Mouse (Mus musculus) hindbrain, embryonic 15.5 days (tissue): ENCODE measurements around the gene Lrg1. TPM values are rescaled to one million over a fixed set of nuclear protein-coding genes. Genes with fewer than 3 reads are reported as not detected.
A peak's percentile ranks its signal among the peaks of the same experiment; 100 is the strongest.
"Not testable (repeated sequence)": the region's sequence is repeated elsewhere in the genome, so short reads cannot be mapped to it uniquely, and the experiment has no call there.

Experiments used
- ATAC-seq: fragments of 200-750 bp; cut with Nextera tagmentation; 2 replicates; pipeline ENCODE4 v1.8.0; 2017; ENCODE audit warnings: low read depth, moderate number of reproducible peaks, moderate TSS enrichment; ENCODE audit not compliant: low FRiP score
- H3K27ac ChIP-seq: fragments of 300-500 bp; sonication (generic); replicated peaks from 2 replicates; pipeline ENCODE4 v1.5.1; 2015; ENCODE audit warnings: mild to moderate bottlenecking, inconsistent platforms
- H3K27me3 ChIP-seq: fragments of 300-500 bp; sonication (generic); 2 replicates; pipeline ENCODE4 v1.6.1; 2015; ENCODE audit warnings: control low read depth, inconsistent platforms
- H3K36me3 ChIP-seq: fragments of 300-500 bp; sonication (generic); 2 replicates; pipeline ENCODE4 v1.6.1; 2015; ENCODE audit warnings: control low read depth, inconsistent platforms
- H3K4me1 ChIP-seq: fragments of 300-500 bp; sonication (generic); replicated peaks from 2 replicates; pipeline ENCODE4 v1.6.1; 2015; ENCODE audit warnings: control low read depth, inconsistent platforms
- H3K4me2 ChIP-seq: fragments of 300-500 bp; sonication (generic); 2 replicates; pipeline ENCODE4 v1.6.1; 2015; ENCODE audit warnings: moderate library complexity, mild to moderate bottlenecking, inconsistent platforms
- H3K4me3 ChIP-seq: fragments of 300-500 bp; sonication (generic); 2 replicates; pipeline ENCODE4 v1.5.1; 2015; ENCODE audit warnings: mild to moderate bottlenecking, inconsistent platforms
- H3K9ac ChIP-seq: fragments of 300-500 bp; sonication (generic); 2 replicates; pipeline ENCODE4 v1.6.1; 2015; ENCODE audit warnings: inconsistent platforms
- H3K9me3 ChIP-seq: fragments of 300-500 bp; sonication (generic); 2 replicates; pipeline ENCODE4 v1.6.1; 2016; ENCODE audit warnings: control low read depth, inconsistent platforms
- WGBS: fragments of 180-500 bp; shearing (Covaris S2); methylation state at CpG from one replicate; pipeline ENCODE4 v1.1.7; 2015; 5-methylcytosine and 5-hydroxymethylcytosine counted together
- polyA plus RNA-seq: library from polyadenylated mRNA; unstranded; fragments of >200 nt; fragmentation: Nextera tagmentation; extraction: Ambion mirVana; gene quantifications from 2 replicates; pipeline ENCODE4 v1.2.1, GENCODE M21; 2015

Lrg1 gene
- polyA plus RNA-seq, 1 experiment from 2014 or later = 0.62 TPM

DNA sequence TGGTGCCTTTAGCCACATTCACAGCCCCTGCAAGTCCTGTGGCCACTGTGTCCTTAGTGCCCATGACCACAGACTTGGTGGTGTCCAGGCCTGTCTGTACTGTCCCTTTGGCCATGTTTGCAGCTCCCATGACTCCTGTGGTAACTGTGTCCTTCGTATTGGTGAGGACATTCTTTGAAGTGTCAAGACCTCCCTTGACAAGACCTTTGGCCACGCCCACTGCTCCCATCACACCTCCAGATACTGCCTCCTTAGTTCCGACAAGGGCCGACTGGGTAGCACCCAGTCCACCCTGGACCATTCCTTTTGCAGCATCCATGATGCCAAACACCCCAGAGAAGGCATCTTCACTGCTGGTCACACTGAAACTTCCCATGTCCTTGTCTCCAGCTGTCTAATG, 14.8 kb downstream of the Lrg1 start:
- Histone ChIP-seq H3K27me3 (no peaks in the 10 kb centered on the region), H3K4me3 (no peak overlapping the region), H3K4me2 (no peak overlapping the region), H3K27ac (no peak overlapping the region), H3K9me3 (no peaks in the 10 kb centered on the region), H3K4me1 (no peaks in the 10 kb centered on the region), H3K9ac (no peak overlapping the region), H3K36me3 (peaks cover 11% of the 10 kb centered on the region; the same call in 1 of the 2 replicates)
- 86% methylated on average over 4 of the region's 4 CpGs for WGBS
- ATAC-seq = no peak

DNA sequence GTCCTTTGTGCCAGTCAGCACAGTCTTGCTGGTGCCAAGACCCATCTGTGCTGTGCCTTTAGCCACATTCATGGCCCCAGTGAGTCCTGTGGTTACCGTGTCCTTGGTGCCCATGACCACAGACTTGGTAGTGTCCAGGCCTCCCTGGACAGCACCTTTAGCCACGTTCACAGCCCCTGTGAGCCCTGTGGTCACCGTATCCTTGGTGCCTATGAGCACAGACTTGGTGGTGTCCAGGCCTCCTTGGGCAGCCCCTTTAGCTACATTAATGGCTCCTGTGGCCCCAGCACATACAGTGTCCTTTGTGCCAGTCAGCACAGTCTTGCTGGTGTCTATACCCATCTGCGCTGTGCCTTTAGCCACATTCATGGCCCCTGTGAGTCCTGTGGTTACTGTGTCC, 15.4 kb downstream of the Lrg1 start:
- not testable (repeated sequence) for H3K4me3 ChIP-seq, H3K9me3 ChIP-seq, H3K4me2 ChIP-seq, H3K9ac ChIP-seq, ATAC-seq, H3K4me1 ChIP-seq, H3K27me3 ChIP-seq, H3K27ac ChIP-seq
- H3K36me3 ChIP-seq = peaks cover 12% of the 10 kb centered on the region; the same call in 1 of the 2 replicates
- WGBS = 96% methylated on average over 4 of the region's 4 CpGs

DNA sequence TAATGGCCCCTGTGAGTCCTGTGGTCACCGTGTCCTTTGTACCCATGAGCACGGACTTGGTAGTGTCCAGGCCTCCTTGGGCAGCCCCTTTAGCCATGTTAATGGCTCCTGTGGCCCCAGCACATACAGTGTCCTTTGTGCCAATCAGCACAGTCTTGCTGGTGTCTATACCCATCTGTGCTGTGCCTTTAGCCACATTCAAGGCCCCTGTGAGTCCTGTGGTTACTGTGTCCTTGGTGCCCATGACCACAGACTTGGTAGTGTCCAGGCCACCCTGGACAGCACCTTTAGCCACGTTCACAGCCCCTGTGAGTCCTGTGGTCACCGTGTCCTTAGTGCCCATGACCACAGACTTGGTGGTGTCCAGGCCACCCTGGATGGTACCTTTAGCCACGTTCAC, 17.0 kb downstream of the Lrg1 start:
- not testable (repeated sequence) for H3K4me2 ChIP-seq, H3K4me3 ChIP-seq, ATAC-seq, H3K27me3 ChIP-seq, H3K9ac ChIP-seq, H3K4me1 ChIP-seq, H3K9me3 ChIP-seq, H3K27ac ChIP-seq
- 91% methylated on average over 3 of the region's 5 CpGs for WGBS
- H3K36me3 ChIP-seq = peaks cover 26% of the 10 kb centered on the region

DNA sequence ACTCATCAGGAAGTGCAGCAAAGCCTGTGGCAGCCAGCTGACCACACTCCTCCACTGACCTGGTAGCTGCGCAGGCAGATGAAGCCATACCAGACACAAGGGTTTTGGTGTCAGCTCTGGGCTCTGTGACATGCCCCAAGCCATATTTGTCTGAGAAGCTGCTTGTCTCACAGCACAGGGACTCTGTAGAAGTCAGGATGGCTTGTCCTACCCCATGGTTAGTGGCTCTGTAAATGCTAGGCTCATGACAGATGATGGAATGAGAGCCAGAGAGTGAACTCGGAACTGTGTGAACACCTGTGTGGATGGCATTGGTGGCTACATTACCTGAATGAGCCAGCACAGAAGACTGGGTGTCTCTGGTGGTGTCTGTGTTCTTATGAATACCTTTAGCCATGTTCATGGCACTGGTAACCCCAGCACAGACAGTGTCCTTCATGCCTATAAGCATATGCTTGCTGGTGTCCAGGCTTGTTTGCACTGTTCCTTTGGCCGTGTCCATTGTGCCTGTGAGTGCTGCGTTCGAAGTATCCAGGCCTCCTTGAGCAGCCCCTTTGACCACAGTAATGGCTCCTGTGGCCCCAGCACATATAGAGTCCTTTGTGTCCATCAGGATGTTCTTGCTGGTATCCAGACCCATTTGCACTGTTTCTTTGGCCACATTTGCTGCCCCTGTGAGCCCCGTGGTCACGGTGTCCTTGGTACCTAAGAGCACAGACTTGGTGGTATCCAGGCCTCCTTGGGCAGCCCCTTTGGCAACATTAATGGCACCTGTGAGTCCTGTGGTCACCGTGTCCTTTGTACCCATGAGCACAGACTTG, 18.1 kb downstream of the Lrg1 start:
- Histone ChIP-seq H3K36me3 (peaks cover 35% of the 10 kb centered on the region), H3K9me3 (no peaks in the 10 kb centered on the region), H3K27ac (no peak overlapping the region), H3K4me3 (no peak overlapping the region), H3K9ac (no peak overlapping the region), H3K27me3 (no peaks in the 10 kb centered on the region), H3K4me1 (no peaks in the 10 kb centered on the region), H3K4me2 (no peak overlapping the region)
- 94% methylated on average over 8 of the region's 8 CpGs for WGBS
- ATAC-seq = no peak

DNA sequence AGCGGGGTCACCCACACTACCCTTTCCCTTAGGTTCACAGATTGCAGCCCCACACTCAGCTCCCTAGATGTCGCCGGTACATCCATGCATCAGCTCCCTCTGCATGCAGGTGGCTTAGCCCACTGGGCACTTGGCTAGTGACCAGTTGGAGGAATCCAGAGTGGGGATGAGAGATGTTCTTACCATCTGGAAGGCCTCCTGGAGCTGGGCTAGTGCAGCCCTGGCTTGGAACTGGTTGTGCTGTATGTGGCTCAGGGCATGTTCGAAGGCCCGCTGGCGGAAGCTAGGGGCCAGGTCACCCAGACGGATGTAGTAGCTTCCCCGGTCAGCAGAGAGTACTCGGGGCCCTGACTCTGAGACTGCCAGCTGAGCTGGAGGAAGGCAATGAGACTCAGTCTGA, 18.9 kb downstream of the Lrg1 start:
- Histone ChIP-seq H3K36me3 (peaks cover 43% of the 10 kb centered on the region), H3K4me1 (no peaks in the 10 kb centered on the region), H3K27ac (no peak overlapping the region), H3K27me3 (no peaks in the 10 kb centered on the region), H3K9ac (no peak overlapping the region), H3K9me3 (no peaks in the 10 kb centered on the region), H3K4me3 (no peak overlapping the region), H3K4me2 (no peak overlapping the region)
- ATAC-seq = no peak
- 94% methylated on average over 9 of the region's 9 CpGs for WGBS

DNA sequence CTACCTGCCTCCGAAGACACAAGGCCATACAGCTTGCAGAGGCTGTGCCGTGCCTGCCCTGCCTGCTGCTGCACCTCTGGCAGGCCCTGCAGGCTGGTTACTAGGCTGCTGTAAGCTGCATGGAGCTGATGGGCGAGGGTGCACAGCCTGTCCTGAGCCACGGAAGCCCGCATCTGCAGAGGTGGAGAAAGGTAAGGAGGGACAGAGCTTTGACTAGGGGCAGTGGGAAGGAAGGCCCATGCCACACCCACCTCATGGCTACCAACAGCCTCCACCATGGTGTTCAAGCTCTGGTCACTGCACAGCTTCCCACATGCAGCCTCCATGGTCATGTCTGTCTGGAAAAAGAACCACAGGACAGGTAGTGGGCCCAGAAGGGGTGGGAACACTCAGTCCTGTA, 19.6 kb downstream of the Lrg1 start:
- no peaks in the 10 kb centered on the region for H3K9me3 ChIP-seq
- no peak overlapping the region for H3K4me3 ChIP-seq
- H3K9ac ChIP-seq = no peak overlapping the region
- ATAC-seq = no peak
- no peak overlapping the region for H3K27ac ChIP-seq
- no peaks in the 10 kb centered on the region for H3K27me3 ChIP-seq
- WGBS = 97% methylated on average over 5 of the region's 5 CpGs
- H3K4me1 ChIP-seq = no peaks in the 10 kb centered on the region
- no peak overlapping the region for H3K4me2 ChIP-seq
- H3K36me3 ChIP-seq = peaks cover 50% of the 10 kb centered on the region

DNA sequence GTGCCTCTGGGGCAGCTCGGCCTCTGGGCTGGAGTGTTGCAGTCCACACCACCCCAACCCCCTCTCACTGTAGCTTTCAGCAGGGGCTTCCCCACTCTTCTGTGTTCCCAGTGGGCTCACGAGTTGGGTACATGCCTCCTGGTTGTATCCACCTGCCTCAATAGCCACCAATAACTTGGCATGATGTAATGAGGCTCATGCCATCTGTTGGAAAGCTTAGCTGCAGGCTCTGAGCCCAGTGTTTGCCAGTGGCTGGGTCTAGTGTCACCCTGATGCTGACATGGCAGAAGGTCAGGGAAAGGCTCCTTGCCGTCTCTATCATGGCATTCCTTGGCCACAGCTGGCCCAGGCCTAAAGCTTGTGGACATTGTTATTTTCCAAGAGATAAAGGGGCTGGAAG, 21.0 kb downstream of the Lrg1 start:
- H3K9ac ChIP-seq = no peak overlapping the region
- no peak for ATAC-seq
- H3K9me3 ChIP-seq = no peaks in the 10 kb centered on the region
- no peaks in the 10 kb centered on the region for H3K27me3 ChIP-seq
- no peak overlapping the region for H3K27ac ChIP-seq
- peaks cover 64% of the 10 kb centered on the region for H3K36me3 ChIP-seq
- H3K4me2 ChIP-seq = no peak overlapping the region
- H3K4me1 ChIP-seq = no peaks in the 10 kb centered on the region
- H3K4me3 ChIP-seq = no peak overlapping the region
- whole genome bisulfite sequencing = 94% methylated on average over 3 of the region's 3 CpGs

DNA sequence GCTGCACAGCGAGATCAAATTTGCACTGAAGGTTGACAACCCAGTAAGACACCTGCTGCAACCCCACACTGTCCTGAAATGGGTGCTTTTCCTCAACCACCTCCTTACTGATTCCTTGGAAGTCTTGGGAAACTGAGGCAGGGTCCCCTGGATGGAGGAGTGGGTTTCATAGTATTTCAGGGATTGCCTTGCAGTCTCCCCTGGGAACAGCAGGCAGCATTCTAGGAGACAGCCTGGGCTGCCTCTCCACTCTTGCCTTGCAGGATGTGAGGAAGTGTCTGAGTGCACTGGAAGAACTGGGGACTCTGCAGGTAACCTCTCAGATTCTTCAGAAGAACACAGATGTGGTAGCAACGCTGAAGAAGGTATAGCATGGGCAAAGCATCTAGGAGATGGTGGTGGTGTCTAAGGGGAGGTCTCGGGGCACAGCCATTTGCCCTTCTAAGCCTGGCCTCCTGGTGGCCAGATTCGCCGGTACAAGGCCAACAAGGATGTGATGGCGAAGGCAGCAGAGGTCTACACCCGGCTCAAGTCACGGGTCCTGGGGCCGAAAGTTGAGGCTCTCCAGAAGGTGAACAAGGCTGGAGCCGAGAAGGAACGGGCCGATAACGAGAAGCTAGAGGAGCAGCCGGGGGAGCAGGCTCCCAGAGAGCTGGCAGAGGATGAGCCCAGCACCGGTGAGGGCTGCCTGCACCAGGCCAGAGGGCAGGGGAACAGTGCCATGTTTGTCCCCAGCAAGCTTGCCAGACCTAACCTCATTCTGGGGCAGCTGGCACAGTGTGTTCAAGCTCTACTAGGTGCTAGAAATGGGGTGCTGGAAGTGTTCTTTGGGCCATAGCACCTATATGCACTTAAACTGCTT, 22.9 kb downstream of the Lrg1 start:
- no peak overlapping the region for H3K4me2 ChIP-seq
- no peak overlapping the region for H3K27ac ChIP-seq
- H3K4me1 ChIP-seq = no peaks in the 10 kb centered on the region
- H3K9me3 ChIP-seq = no peaks in the 10 kb centered on the region
- H3K9ac ChIP-seq = no peak overlapping the region
- H3K27me3 ChIP-seq = no peaks in the 10 kb centered on the region
- H3K36me3 ChIP-seq = peaks cover 74% of the 10 kb centered on the region
- WGBS = 93% methylated on average over 15 of the region's 15 CpGs
- no peak overlapping the region for H3K4me3 ChIP-seq
- ATAC-seq = no peak

DNA sequence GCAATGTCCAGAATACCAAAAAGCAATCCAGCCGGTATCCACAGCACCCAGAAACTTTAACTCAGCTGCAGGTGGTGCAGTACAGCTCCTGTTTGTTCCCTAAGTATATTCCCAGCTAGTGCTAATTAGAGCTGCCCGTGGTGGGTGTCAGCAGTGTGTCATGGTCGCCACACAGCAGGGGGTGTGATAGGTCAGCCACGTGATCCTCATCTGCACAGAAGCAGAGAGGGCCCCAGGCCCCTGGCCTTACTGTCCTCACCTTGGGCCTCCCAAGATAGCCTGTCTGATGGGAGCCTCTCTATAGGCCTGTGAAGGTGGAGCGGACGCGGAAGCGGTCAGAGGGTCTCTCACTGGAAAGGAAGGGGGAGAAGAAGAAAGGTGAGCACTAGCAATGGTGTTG, 23.6 kb downstream of the Lrg1 start:
- Histone ChIP-seq H3K4me1 (no peaks in the 10 kb centered on the region), H3K27ac (no peak overlapping the region), H3K36me3 (peaks cover 70% of the 10 kb centered on the region), H3K4me3 (no peak overlapping the region), H3K27me3 (no peaks in the 10 kb centered on the region), H3K9ac (no peak overlapping the region), H3K9me3 (no peaks in the 10 kb centered on the region), H3K4me2 (no peak overlapping the region)
- peak; percentile 46; the same call in 1 of the 2 replicates for ATAC-seq
- 91% methylated on average over 8 of the region's 8 CpGs for WGBS

DNA sequence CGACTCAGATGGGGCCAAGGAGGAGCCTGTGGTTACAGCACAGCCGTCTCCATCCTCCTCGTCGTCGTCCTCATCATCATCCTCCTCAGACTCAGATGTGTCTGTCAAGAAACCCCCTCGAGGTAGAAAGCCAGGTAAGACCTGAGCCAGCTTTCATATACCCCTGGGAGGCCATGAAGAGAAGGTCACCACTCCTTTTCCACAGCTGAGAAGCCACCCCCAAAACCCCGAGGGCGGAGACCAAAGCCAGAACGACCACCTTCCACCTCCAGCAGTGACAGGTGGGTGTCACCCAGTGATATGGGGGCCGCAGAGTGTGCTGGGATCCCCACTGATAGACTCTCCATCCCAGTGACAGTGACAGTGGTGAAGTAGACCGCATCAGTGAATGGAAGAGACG, 24.9 kb downstream of the Lrg1 start:
- H3K4me2 ChIP-seq = no peak overlapping the region
- no peaks in the 10 kb centered on the region for H3K27me3 ChIP-seq
- H3K9ac ChIP-seq = no peak overlapping the region
- WGBS = 93% methylated on average over 12 of the region's 12 CpGs
- no peak for ATAC-seq
- H3K4me3 ChIP-seq = no peak overlapping the region
- no peak overlapping the region for H3K27ac ChIP-seq
- peaks cover 62% of the 10 kb centered on the region for H3K36me3 ChIP-seq
- no peaks in the 10 kb centered on the region for H3K9me3 ChIP-seq
- no peaks in the 10 kb centered on the region for H3K4me1 ChIP-seq

DNA sequence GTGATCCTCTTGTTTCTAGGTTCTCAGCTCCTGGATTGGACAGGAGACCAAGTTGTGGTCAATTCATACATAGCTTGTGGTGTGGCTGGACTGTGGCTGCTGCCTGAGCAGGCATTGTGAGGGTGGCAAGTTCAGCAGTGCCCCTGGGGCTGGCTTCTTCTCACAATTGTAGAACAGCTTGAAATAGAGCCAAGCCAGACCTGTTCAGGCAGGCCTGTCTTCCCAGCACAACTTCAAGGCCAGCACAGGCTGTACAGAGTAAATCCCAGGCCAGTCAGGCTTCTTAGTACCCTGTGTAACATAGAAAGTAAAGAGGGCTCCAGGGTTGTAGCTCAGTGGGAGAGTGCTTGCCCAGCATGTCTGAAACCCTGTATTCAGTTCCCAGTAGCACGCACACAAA, 29.0 kb downstream of the Lrg1 start:
- peaks cover 47% of the 10 kb centered on the region for H3K36me3 ChIP-seq
- ATAC-seq = no peak

DNA sequence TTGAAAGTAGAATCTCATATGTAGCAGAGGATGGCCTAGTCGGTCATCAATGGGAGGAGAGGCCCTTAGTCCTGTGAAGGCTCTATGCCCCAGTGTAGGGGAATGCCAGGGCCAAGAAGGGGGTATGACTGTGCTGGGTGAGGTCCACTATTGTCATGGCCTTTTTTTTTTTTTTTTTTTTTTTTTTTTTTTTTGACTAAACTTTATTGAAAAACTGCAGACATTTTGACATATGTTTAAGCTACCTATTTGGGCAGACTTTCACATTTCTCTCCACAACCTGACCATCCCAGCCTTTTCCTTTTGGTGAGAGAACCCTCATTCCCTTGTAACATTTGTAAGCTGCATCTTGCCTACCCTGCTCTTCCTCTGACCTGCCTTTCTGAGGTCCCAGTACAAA, 29.5 kb downstream of the Lrg1 start:
- Histone ChIP-seq H3K4me3 (no peak overlapping the region), H3K9me3 (no peaks in the 10 kb centered on the region), H3K27ac (no peak overlapping the region), H3K9ac (no peak overlapping the region), H3K36me3 (peaks cover 42% of the 10 kb centered on the region), H3K4me2 (no peak overlapping the region), H3K4me1 (no peaks in the 10 kb centered on the region), H3K27me3 (no peaks in the 10 kb centered on the region)
- ATAC-seq = no peak
- WGBS = 92% methylated on average over 1 of the region's 1 CpGs

More for the DNA sequence above, 29.0 kb downstream of the Lrg1 start:
- WGBS = 95% methylated on average over 1 of the region's 1 CpGs
- no peak overlapping the region for H3K9ac ChIP-seq
- H3K9me3 ChIP-seq = no peaks in the 10 kb centered on the region
- H3K27me3 ChIP-seq = no peaks in the 10 kb centered on the region
- no peak overlapping the region for H3K4me3 ChIP-seq
- no peaks in the 10 kb centered on the region for H3K4me1 ChIP-seq
- no peak overlapping the region for H3K27ac ChIP-seq
- no peak overlapping the region for H3K4me2 ChIP-seq
